Mouse (Mus musculus): Measurements from ENCODE around the gene Gap43. TPM values are rescaled to one million over a fixed set of nuclear protein-coding genes. Genes with fewer than 3 reads are reported as not detected.
"Not testable (repeated sequence)": the region's sequence is repeated elsewhere in the genome, so short reads cannot be mapped to it uniquely, and the experiment has no call there.

Gene Gap43
- 1 to 10 TPM; 1.4 to 2.2 TPM for total RNA-seq (2021)
- long read RNA-seq, experiment 1, partial matches to known transcripts = 0 of 2 reads
- long read RNA-seq, experiment 1, other reads (novel, unspliced or antisense) = 0 of 2 reads
- long read RNA-seq, experiment 2 = 0 reads

- DNase-seq = no peak
These were observed at the start of gene Gap43 for GRCm38 (mm10) chr16:42340021-42340768. TSS of gene Gap43 (minus strand) at chr16:42340651.

- DNase-seq = no peak
These were observed 40.9 kb upstream of the Gap43 start for GRCm38 (mm10) chr16:42381328-42381838.

GRCm38 (mm10) chr16:42380641-42381040, 40.2 kb upstream of the Gap43 start:
- peak; percentile 3 to 25 for DNase-seq

- no peak for DNase-seq
These were observed 29.7 kb upstream of the Gap43 start for GRCm38 (mm10) chr16:42370148-42370547.

- DNase-seq = no peak
These were observed 28.9 kb upstream of the Gap43 start for GRCm38 (mm10) chr16:42369346-42369745.

GRCm38 (mm10) chr16:42360061-42360460, 19.6 kb upstream of the Gap43 start:
- DNase-seq = no peak

- DNase-seq = no peak
These were observed 17.6 kb upstream of the Gap43 start for GRCm38 (mm10) chr16:42358058-42358457.

GRCm38 (mm10) chr16:42350076-42350475, 9.6 kb upstream of the Gap43 start:
- no peak for DNase-seq

- not testable (repeated sequence) for DNase-seq
These were observed 414 bp upstream of the Gap43 start for GRCm38 (mm10) chr16:42340865-42341264.

GRCm38 (mm10) chr16:42339512-42339911, 939 bp downstream of the Gap43 start:
- no peak for DNase-seq

GRCm38 (mm10) chr16:42338987-42339386, 1.5 kb downstream of the Gap43 start:
- no peak for DNase-seq

GRCm38 (mm10) chr16:42338342-42338741, 2.1 kb downstream of the Gap43 start:
- DNase-seq = no peak

GRCm38 (mm10) chr16:42337663-42338062, 2.8 kb downstream of the Gap43 start:
- no peak for DNase-seq

GRCm38 (mm10) chr16:42336610-42337009, 3.8 kb downstream of the Gap43 start:
- DNase-seq = no peak

- no peak for DNase-seq
These were observed 8.1 kb downstream of the Gap43 start for GRCm38 (mm10) chr16:42332321-42332720.

GRCm38 (mm10) chr16:42326191-42326590, 14.3 kb downstream of the Gap43 start:
- no peak for DNase-seq

GRCm38 (mm10) chr16:42325536-42325935, 14.9 kb downstream of the Gap43 start:
- no peak for DNase-seq

GRCm38 (mm10) chr16:42319831-42320230, 20.6 kb downstream of the Gap43 start:
- DNase-seq = peak; percentile 7 to 41

GRCm38 (mm10) chr16:42319365-42319764, 21.1 kb downstream of the Gap43 start:
- no peak for DNase-seq

- DNase-seq = no peak
These were observed 28.3 kb downstream of the Gap43 start for GRCm38 (mm10) chr16:42312125-42312524.

- no peak for DNase-seq
These were observed 31.7 kb downstream of the Gap43 start for GRCm38 (mm10) chr16:42308761-42309160.

GRCm38 (mm10) chr16:42305934-42306701, 34.3 kb downstream of the Gap43 start:
- no peak for DNase-seq

GRCm38 (mm10) chr16:42303461-42303860, 37.0 kb downstream of the Gap43 start:
- peak in 1 of 2 experiments; percentile 28 for DNase-seq
